Mouse (Mus musculus): ENCODE measurements around the gene 1700042G07Rik. TPM values are rescaled to one million over a fixed set of nuclear protein-coding genes. Genes with fewer than 3 reads are reported as not detected.
A peak's percentile ranks its signal among the peaks of the same experiment; 100 is the strongest.

1700042G07Rik gene
- polyA plus RNA-seq, 1 experiment from 2014 or later: not detected

DNA sequence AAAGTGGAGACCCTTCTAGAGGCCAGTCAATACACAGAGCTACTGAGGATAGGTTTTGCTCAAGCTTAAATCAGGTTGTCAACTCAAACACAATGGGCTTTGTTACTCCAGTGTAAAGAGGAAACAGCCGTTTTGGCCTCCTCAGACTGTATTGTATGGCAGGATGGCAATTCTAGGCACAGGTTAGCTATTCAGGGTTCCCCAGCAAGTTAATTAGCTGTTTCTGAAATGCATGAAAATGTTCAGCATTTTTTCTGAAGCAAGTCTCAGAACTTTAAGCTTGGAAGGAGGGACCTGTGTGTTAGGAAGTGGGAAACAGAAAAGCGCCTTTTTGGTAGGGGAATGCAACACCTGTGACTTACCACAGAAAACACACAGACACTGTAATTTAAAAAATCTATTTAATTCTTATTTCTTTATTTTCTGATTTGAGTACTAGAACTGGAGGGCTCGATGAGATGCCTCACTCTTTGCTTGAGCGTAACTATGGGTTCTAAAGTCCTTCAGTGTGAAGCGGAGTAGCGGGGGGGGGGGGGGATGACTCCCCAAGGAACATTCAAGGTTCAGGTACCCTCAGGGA, 47.0 kb downstream of the 1700042G07Rik start:
- no peak for ATAC-seq (ENCODE audit: low FRiP score)
- 3% methylated on average over 6 of the region's 6 CpGs for WGBS
- no peaks in the 10 kb centered on the region for H3K36me3 ChIP-seq (replicated peaks)
- no peaks in the 10 kb centered on the region for H3K9me3 ChIP-seq
- H3K4me3 ChIP-seq (replicated peaks): peak overlapping the region; percentile 64
- H3K4me1 ChIP-seq: peaks cover 9% of the 10 kb centered on the region
- no peaks in the 10 kb centered on the region for H3K27me3 ChIP-seq
- H3K9ac ChIP-seq: peak overlapping the region; percentile 95
- peak overlapping the region; percentile 76 for H3K4me2 ChIP-seq
- H3K27ac ChIP-seq: peak overlapping the region; percentile 100

DNA sequence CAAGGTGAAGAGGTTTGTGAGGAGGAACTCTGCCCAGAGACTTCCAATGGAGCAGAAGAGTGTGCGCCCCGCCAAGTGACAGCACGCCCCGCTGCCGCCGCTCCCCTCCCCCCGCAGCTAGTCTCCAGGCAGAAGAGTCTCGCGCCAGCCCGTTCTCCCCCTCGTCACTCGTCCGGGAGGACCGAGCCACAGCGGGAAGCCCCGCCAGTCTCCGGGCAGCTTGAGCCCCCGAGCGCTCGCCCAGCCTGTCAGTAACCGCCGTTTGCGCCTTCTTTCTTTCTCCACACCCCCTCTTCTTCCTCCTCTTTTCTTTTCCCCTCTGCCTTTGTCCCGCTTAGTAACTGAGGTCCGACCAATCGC, 47.6 kb downstream of the 1700042G07Rik start:
- peaks cover 9% of the 10 kb centered on the region for H3K4me1 ChIP-seq
- peak overlapping the region; percentile 95 for H3K9ac ChIP-seq
- no peaks in the 10 kb centered on the region for H3K36me3 ChIP-seq (replicated peaks)
- peak overlapping the region; percentile 100 for H3K27ac ChIP-seq
- H3K4me3 ChIP-seq (replicated peaks): peak overlapping the region; percentile 64
- no peak for ATAC-seq (ENCODE audit: low FRiP score)
- peak overlapping the region; percentile 76 for H3K4me2 ChIP-seq
- H3K9me3 ChIP-seq: no peaks in the 10 kb centered on the region
- no peaks in the 10 kb centered on the region for H3K27me3 ChIP-seq
- under 1% methylated on average over 21 of the region's 26 CpGs for WGBS

DNA sequence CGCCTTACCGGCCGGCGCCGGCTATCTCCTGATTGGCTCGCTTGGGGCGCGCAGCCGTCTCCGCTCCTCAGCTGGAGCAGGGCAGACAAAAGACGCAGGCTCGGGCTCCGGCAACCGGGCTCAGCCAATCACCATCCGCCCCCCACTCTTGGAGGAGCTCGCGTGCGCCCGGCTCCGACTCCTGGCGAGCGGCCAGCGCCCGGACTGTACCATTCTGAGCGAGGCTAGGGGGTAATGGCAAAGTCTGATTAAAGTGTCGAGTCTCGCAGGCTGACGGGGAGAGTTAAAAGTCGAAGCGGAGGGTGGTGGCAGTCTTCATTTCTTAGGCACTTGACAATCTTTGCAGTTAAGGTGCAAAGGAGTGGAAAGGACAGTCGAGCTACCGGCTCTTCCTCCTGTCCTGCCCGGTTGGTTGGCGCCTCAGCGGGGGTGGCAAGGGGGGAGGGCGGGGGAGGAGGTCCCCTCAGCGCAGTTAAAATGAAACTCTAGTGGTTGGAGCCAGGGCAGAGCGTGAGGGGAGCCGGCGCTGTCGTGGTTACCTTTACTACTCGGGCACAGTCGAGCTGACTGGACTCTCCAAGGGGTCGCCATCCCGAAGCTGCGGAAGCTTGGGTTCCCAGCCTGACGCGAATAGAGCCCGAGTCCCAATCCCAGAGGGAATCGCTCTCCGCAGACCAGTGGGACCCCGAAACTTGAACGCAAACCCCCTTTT, 48.1 kb downstream of the 1700042G07Rik start, which contains the start of gene Pik3r3:
TSS of gene Pik3r3 (plus strand) at position 479 of the 712 bp plus-strand sequence.
- Histone ChIP-seq H3K4me3 (replicated peaks) (peak within 1 kb of the TSS; percentile 64), H3K9me3 (no peaks in the 10 kb centered on the region), H3K27ac (peak within 1 kb of the TSS; percentile 100), H3K36me3 (replicated peaks) (no peaks in the 10 kb centered on the region), H3K27me3 (no peaks in the 10 kb centered on the region), H3K9ac (peak within 1 kb of the TSS; percentile 95), H3K4me1 (peaks cover 9% of the 10 kb centered on the region), H3K4me2 (peak within 1 kb of the TSS; percentile 76)
- peak; percentile 99 for ATAC-seq (ENCODE audit: low FRiP score)
- WGBS: under 1% methylated on average over 52 of the region's 53 CpGs

DNA sequence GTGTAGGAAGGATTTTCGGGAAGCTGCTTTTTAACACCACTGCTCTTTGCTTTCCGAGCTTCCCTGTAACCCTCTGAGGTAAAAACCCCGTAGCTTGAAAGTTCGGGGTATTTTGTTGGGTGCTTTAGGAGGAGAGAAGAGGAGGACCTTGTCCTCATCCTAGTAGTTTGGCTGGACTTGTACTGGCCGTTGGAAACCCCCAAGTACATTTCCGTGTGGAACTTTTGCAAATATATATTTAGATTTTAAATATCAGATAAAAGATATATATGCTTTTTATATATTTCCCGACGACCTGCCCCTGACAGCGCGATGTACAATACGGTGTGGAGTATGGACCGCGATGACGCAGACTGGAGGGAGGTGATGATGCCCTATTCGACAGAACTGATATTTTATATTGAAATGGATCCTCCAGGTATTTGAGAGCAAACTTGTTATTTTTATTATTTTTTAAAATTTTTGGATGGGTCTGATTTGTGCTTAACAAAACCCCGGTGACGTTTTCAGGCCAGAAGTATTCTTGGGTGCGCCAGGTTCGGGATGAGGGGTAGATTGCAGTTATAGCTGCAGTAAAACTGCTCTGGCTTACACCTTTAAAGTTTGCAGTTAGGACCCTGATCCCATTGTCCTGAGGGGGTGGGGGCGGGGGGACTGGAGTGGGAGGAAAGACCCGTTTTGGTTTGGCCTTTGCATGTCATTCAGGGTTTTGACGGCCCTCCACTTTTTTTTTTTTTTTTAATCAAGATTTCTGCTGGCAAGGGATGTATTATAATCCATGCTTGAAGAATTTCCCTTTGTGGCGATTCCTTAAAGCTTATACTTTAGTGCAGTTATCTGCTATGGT, 49.0 kb downstream of the 1700042G07Rik start:
- H3K27ac ChIP-seq: peak overlapping the region; percentile 100
- H3K9ac ChIP-seq: peak overlapping the region; percentile 95
- peak overlapping the region; percentile 64 for H3K4me3 ChIP-seq (replicated peaks)
- peaks cover 9% of the 10 kb centered on the region for H3K4me1 ChIP-seq
- WGBS: under 1% methylated on average over 23 of the region's 23 CpGs
- H3K9me3 ChIP-seq: no peaks in the 10 kb centered on the region
- H3K27me3 ChIP-seq: no peaks in the 10 kb centered on the region
- no peaks in the 10 kb centered on the region for H3K36me3 ChIP-seq (replicated peaks)
- H3K4me2 ChIP-seq: peak overlapping the region; percentile 76
- no peak for ATAC-seq (ENCODE audit: low FRiP score)

DNA sequence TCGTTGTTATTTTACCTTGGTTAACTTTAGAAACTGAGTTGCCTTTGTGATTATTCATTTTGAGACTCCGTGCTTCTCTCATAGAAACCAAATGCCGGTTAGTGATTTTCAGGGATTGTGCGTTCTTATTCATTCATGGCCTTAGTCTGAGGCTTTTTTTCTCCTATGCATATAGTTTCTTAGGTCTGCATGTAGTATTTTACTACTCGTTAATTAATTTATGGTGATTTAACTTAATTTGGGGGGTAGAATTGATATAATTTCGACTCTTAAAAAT, 49.6 kb downstream of the 1700042G07Rik start:
- no peaks in the 10 kb centered on the region for H3K9me3 ChIP-seq
- peak overlapping the region; percentile 76 for H3K4me2 ChIP-seq
- H3K4me3 ChIP-seq (replicated peaks): peak overlapping the region; percentile 64
- peak overlapping the region; percentile 100 for H3K27ac ChIP-seq
- ATAC-seq (ENCODE audit: low FRiP score): no peak
- no peaks in the 10 kb centered on the region for H3K27me3 ChIP-seq
- 1% methylated on average over 6 of the region's 6 CpGs for WGBS
- peaks cover 9% of the 10 kb centered on the region for H3K4me1 ChIP-seq
- no peaks in the 10 kb centered on the region for H3K36me3 ChIP-seq (replicated peaks)
- H3K9ac ChIP-seq: peak overlapping the region; percentile 95

Other genes starting within 250 kb of the 1700042G07Rik start
- 0.51 and 0.87 TPM in 2 replicates for gene Dmbx1, start 233.4 kb upstream of the 1700042G07Rik start, polyA plus RNA-seq (2016; fragmentation: Nextera tagmentation; extraction: Ambion mirVana)
- gene Faah, start 155.4 kb upstream of the 1700042G07Rik start, polyA plus RNA-seq (2016; fragmentation: Nextera tagmentation; extraction: Ambion mirVana): 3.2 and 3.6 TPM in 2 replicates
- 16.9 and 18.9 TPM in 2 replicates for gene Nsun4, start 119.5 kb upstream of the 1700042G07Rik start, polyA plus RNA-seq (2016; fragmentation: Nextera tagmentation; extraction: Ambion mirVana)
- 377 and 389 TPM in 2 replicates for gene Uqcrh, start 98.3 kb upstream of the 1700042G07Rik start, polyA plus RNA-seq (2016; fragmentation: Nextera tagmentation; extraction: Ambion mirVana)
- 62.0 and 64.2 TPM in 2 replicates for gene Lrrc41, start 98.1 kb upstream of the 1700042G07Rik start, polyA plus RNA-seq (2016; fragmentation: Nextera tagmentation; extraction: Ambion mirVana)
- 61.4 and 63.1 TPM in 2 replicates for gene Rad54l, start 49.7 kb upstream of the 1700042G07Rik start, polyA plus RNA-seq (2016; fragmentation: Nextera tagmentation; extraction: Ambion mirVana)
- 58.6 and 59.5 TPM in 2 replicates for gene Pomgnt1, start 49.5 kb upstream of the 1700042G07Rik start, polyA plus RNA-seq (2016; fragmentation: Nextera tagmentation; extraction: Ambion mirVana)
- gene Lurap1, start 22.0 kb upstream of the 1700042G07Rik start, polyA plus RNA-seq (2016; fragmentation: Nextera tagmentation; extraction: Ambion mirVana): 2.0 and 2.2 TPM in 2 replicates
- 0.22 TPM in 1 of 2 replicates, not detected in the other for gene Tspan1, start 5.8 kb upstream of the 1700042G07Rik start, polyA plus RNA-seq (2016; fragmentation: Nextera tagmentation; extraction: Ambion mirVana)
- gene Gm49337, start within 50 bp of the 1700042G07Rik start, polyA plus RNA-seq (2016; fragmentation: Nextera tagmentation; extraction: Ambion mirVana): not detected in 2 replicates
- 93.5 and 100 TPM in 2 replicates for gene Pik3r3, start 48.2 kb downstream of the 1700042G07Rik start, polyA plus RNA-seq (2016; fragmentation: Nextera tagmentation; extraction: Ambion mirVana)

Measured in forebrain, embryonic 12.5 days (tissue).